Mouse (Mus musculus) neural tube, embryonic 14.5 days (tissue): ENCODE results near the gene Gm14744. TPM values are rescaled to one million over a fixed set of nuclear protein-coding genes. Genes with fewer than 3 reads are reported as not detected.
"Not testable (repeated sequence)": the region's sequence is repeated elsewhere in the genome, so short reads cannot be mapped to it uniquely, and the experiment has no call there.

Source experiments
- ATAC-seq: fragments of 200-750 bp; cut with Nextera tagmentation; 2 replicates; pipeline ENCODE4 v1.8.0; 2017; ENCODE audit warnings: low read depth, mild to moderate bottlenecking, moderate TSS enrichment, moderate library complexity
- H3K27ac ChIP-seq: fragments of 300-500 bp; sonication (generic); 2 replicates; pipeline ENCODE4 v1.5.1; 2014; ENCODE audit warnings: low read depth, mild to moderate bottlenecking, control low read depth, low read length, moderate library complexity, mixed read lengths
- H3K27me3 ChIP-seq: fragments of 300-500 bp; sonication (generic); 2 replicates; pipeline ENCODE4 v1.6.1; 2014; ENCODE audit warnings: low read length; ENCODE audit not compliant: control insufficient read depth, insufficient read depth
- H3K36me3 ChIP-seq: fragments of 300-500 bp; sonication (generic); 2 replicates; pipeline ENCODE4 v1.6.1; 2014; ENCODE audit warnings: low read length, mixed read lengths; ENCODE audit not compliant: control insufficient read depth, insufficient read depth
- H3K4me1 ChIP-seq: fragments of 300-500 bp; sonication (generic); 2 replicates; pipeline ENCODE4 v1.6.1; 2014; ENCODE audit warnings: low read length; ENCODE audit not compliant: control insufficient read depth, insufficient read depth
- H3K4me2 ChIP-seq: fragments of 300-500 bp; sonication (generic); 2 replicates; pipeline ENCODE4 v1.6.1; 2014; ENCODE audit warnings: mild to moderate bottlenecking, low read depth, low read length, control low read depth
- H3K4me3 ChIP-seq: fragments of 300-500 bp; sonication (generic); 2 replicates; pipeline ENCODE4 v1.5.1; 2014; ENCODE audit warnings: low read depth, low read length, control low read depth, mixed read lengths
- H3K9ac ChIP-seq: fragments of 300-500 bp; sonication (generic); replicated peaks from 2 replicates; pipeline ENCODE4 v1.6.1; 2014; ENCODE audit warnings: low read depth, mild to moderate bottlenecking, control low read depth, low read length, mixed read lengths
- H3K9me3 ChIP-seq: fragments of 300-500 bp; sonication (generic); 2 replicates; pipeline ENCODE4 v1.6.1; 2016; ENCODE audit warnings: low read length; ENCODE audit not compliant: control insufficient read depth
- WGBS: fragments of 180-500 bp; shearing (Covaris S2); extraction: QIAGEN DNeasy Blood & Tissue Kit; methylation state at CpG from one replicate; pipeline ENCODE4 v1.1.7; 2014; 5-methylcytosine and 5-hydroxymethylcytosine counted together
- polyA plus RNA-seq: library from polyadenylated mRNA; unstranded; fragments of >200 nt; fragmentation: Nextera tagmentation; extraction: Ambion mirVana; gene quantifications from 2 replicates; pipeline ENCODE4 v1.2.1, GENCODE M21; 2014

Gm14744 gene
- polyA plus RNA-seq, result not detected in 2 replicates

DNA sequence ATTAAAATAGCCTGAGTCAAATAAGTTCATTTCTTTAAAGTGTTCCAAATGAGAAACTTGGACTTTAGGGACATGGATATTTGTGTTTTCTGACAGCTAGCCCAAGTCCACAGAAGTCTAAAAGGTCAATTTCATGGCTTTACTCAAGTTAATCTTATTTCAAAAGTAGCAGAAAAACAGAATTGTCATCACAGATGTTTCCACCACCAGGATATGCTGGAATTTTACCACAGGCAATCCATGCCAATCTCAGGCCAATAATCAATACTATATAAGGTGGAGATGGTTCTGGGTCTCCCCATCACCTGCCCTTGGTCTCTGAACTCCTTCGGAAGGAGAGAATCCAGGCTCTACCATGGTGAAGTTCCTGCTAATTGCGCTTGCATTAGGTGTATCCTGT, at the start of gene Gm14744:
TSS of gene Gm14744 (plus strand) at position 301 of the 400 bp plus-strand sequence.
- 84% methylated on average over 2 of the region's 2 CpGs for WGBS

DNA sequence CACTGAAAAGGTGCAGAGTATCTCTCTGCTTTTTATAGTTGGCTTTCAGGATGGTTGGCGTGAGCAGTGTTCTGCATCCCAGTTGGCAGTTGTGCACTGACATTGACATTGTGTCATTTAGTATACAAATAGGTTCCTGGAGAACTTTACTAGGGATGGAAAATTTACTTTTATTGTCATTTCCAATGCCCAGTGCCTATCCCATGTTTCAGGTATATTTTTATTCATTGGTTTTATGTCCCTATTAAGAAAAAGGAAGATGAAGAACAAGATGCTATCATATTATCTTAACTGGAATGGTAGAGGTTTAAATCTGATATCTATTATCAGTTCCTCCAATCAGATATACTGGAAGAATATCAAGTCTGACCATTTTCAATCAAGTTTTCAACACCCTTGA, 11.0 kb upstream of the Gm14744 start, which contains the start of gene Pbsn:
TSS of gene Pbsn (minus strand) at position 101 of the 400 bp plus-strand sequence.
- Histone ChIP-seq H3K27ac (no peak within 1 kb of the TSS), H3K36me3 (no peaks in the 10 kb centered on the region), H3K27me3 (no peaks in the 10 kb centered on the region), H3K4me1 (no peaks in the 10 kb centered on the region), H3K4me2 (no peak within 1 kb of the TSS), H3K4me3 (no peak within 1 kb of the TSS), H3K9ac (no peak within 1 kb of the TSS), H3K9me3 (no peaks in the 10 kb centered on the region)
- WGBS, result 76% methylated on average over 1 of the region's 1 CpGs
- no peak for ATAC-seq

More for the DNA sequence above, at the start of gene Gm14744:
- not testable (repeated sequence) for H3K4me3 ChIP-seq, H3K4me2 ChIP-seq, H3K4me1 ChIP-seq, H3K27me3 ChIP-seq, H3K27ac ChIP-seq, H3K36me3 ChIP-seq, H3K9ac ChIP-seq, ATAC-seq, H3K9me3 ChIP-seq

DNA sequence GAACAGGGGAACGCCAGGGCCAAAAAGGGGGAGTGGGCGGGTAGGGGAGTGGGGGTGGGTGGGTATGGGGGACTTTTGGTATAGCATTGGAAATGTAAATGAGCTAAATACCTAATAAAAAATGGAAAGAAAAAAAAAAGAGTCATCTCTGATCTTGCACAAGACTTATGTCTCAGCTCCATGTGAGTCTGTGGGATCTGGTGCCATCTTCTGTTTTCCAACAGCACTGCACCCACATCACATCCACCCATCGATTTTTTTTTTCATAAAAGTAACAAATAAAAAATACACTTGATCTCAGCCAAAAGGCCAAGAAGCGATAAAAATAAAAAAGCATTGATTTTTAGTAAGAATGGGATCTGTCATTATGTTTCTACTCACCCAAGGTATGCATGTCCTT, 15.5 kb downstream of the Gm14744 start:
- H3K27me3 ChIP-seq, H3K4me2 ChIP-seq, H3K27ac ChIP-seq, H3K4me1 ChIP-seq, ATAC-seq, H3K9me3 ChIP-seq, H3K4me3 ChIP-seq, H3K9ac ChIP-seq, H3K36me3 ChIP-seq: not testable (repeated sequence)
- 42% methylated on average over 2 of the region's 4 CpGs for WGBS

Other genes starting within 250 kb of the Gm14744 start
- 28.9 and 32.8 TPM in 2 replicates for gene Prkx, start 68.5 kb upstream of the Gm14744 start, polyA plus RNA-seq
- gene Pbsn, start 11.1 kb upstream of the Gm14744 start, polyA plus RNA-seq, result not detected in 2 replicates
- not detected in 2 replicates for gene 5430402E10Rik, start 60.3 kb downstream of the Gm14744 start, polyA plus RNA-seq
- not detected in 2 replicates for gene Obp1a, start 226.6 kb downstream of the Gm14744 start, polyA plus RNA-seq